Mouse (Mus musculus): ENCODE data around the gene Fbxw8. TPM values are rescaled to one million over a fixed set of nuclear protein-coding genes. Genes with fewer than 3 reads are reported as not detected.

Gene Fbxw8
- polyA plus RNA-seq, 1 experiment from 2014 or later: 35.0 TPM

DNA sequence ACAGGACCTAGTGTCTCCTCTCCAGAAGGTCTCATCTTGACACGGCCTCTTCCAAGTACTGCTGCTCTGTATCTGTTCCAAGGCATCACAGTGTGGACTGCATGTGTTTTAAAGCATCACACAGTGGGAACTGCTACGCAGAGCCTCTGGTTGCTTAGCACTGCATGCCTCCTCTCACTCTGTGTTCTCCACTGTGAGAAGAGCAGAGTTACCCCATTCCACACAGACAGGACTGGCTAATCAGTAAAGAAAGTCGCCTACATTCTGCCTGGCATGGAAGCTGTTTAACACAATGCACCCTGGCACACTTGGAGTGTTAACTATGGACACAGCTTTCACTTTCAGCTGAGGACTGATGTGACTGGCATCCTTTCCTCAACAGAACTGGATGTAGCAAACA is 58.9 kb downstream of the Fbxw8 start:
- H3K36me3 ChIP-seq (replicated peaks): peaks cover 77% of the 10 kb centered on the region
- H3K27ac ChIP-seq (replicated peaks): no peak overlapping the region
- DNase-seq (ENCODE audit: low spot score): no peak
- H3K4me1 ChIP-seq: peaks cover 25% of the 10 kb centered on the region
- H3K9me3 ChIP-seq: no peaks in the 10 kb centered on the region
- 88% methylated on average over 3 of the region's 3 CpGs for WGBS
- no peak overlapping the region for H3K4me3 ChIP-seq
- no peaks in the 10 kb centered on the region for H3K27me3 ChIP-seq (replicated peaks; ENCODE audit: low read depth, poor library complexity, severe bottlenecking)

DNA sequence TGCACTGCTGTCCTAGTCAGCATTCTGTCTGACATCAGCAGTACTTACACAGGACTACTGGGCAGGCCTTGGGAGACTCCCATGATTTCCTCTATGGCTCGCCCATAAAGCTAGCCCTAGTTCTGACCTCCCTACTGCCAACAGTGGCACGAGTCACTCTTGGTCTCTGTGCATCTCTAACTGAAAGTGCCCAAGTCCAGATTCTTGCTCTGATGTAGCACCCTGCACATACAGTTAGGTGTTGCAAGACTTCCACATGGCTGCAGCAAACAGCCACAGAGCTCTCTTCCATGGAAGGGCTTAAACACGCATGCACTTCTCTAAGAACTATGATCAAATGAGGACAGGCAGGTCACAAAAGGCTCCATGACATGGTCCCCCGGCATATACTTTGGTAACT is 59.4 kb downstream of the Fbxw8 start:
- no peaks in the 10 kb centered on the region for H3K9me3 ChIP-seq
- WGBS: 86% methylated on average over 4 of the region's 4 CpGs
- H3K27me3 ChIP-seq (replicated peaks; ENCODE audit: low read depth, poor library complexity, severe bottlenecking): no peaks in the 10 kb centered on the region
- H3K4me3 ChIP-seq: no peak overlapping the region
- no peak overlapping the region for H3K27ac ChIP-seq (replicated peaks)
- H3K36me3 ChIP-seq (replicated peaks): peaks cover 82% of the 10 kb centered on the region
- DNase-seq (ENCODE audit: low spot score): no peak
- H3K4me1 ChIP-seq: peaks cover 25% of the 10 kb centered on the region

DNA sequence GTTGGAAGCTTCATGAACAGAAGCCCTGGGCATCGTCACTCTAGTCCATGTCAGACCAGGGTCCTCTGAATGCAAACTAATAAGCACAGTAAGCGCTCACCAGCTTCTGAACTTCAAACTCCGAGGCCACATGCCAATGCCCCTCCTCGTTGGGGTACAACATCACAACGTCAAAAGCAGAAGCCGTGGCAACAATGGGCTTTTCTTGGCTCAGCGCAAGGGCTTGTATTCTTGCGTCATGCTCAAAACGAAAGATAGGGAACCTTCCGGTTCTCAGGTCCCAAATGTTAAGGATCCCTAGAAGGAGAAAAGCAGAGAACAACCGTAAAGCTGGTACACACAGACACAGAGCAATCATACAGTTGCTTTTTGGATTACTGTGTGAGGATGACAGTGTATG is 59.8 kb downstream of the Fbxw8 start:
- 92% methylated on average over 11 of the region's 11 CpGs for WGBS
- no peaks in the 10 kb centered on the region for H3K9me3 ChIP-seq

DNA sequence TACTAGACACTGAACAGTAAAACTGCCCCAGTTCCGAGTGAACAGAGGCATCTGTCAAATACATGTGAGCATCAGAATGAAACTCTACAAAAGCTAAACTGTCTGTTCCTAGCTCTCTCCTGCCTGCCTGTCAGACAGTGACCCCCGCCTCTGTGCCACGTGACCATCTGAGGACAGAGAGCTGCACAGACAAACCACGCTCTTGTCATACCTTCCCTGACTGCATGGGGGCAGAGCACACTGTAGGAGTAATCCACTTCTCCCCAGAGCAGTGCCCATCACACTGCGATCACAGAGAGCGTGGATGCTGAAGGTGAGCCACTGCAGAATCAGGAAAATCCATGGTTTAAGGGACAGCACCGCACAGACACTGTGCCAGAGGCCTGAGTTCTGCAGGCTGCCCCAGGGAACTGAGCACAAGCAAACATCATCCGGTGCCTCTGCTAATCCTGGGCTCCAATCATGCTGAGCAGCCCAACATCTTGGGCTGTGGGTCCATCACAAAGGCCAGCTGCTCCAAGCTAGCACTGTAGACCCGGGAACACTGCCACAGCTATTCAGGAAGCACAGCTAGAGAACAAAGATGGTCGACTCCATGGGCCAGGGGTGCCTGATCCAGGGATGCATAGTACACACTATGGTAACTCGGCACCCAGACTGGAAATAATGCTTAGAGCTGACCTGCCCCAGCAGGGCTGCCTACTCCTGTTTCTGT is 61.8 kb downstream of the Fbxw8 start:
- no peak overlapping the region for H3K27ac ChIP-seq (replicated peaks)
- no peaks in the 10 kb centered on the region for H3K27me3 ChIP-seq (replicated peaks; ENCODE audit: low read depth, poor library complexity, severe bottlenecking)
- H3K36me3 ChIP-seq (replicated peaks): peaks cover 88% of the 10 kb centered on the region
- peaks cover 15% of the 10 kb centered on the region; the same call in 1 of the 2 replicates for H3K4me1 ChIP-seq
- no peak overlapping the region for H3K4me3 ChIP-seq
- 80% methylated on average over 11 of the region's 11 CpGs for WGBS
- DNase-seq (ENCODE audit: low spot score): no peak
- H3K9me3 ChIP-seq: no peaks in the 10 kb centered on the region

More for the DNA sequence above, 59.8 kb downstream of the Fbxw8 start:
- Histone ChIP-seq H3K27me3 (replicated peaks; ENCODE audit: low read depth, poor library complexity, severe bottlenecking) (no peaks in the 10 kb centered on the region), H3K4me1 (peaks cover 22% of the 10 kb centered on the region), H3K36me3 (replicated peaks) (peaks cover 83% of the 10 kb centered on the region), H3K4me3 (no peak overlapping the region), H3K27ac (replicated peaks) (no peak overlapping the region)
- DNase-seq (ENCODE audit: low spot score): no peak

DNA sequence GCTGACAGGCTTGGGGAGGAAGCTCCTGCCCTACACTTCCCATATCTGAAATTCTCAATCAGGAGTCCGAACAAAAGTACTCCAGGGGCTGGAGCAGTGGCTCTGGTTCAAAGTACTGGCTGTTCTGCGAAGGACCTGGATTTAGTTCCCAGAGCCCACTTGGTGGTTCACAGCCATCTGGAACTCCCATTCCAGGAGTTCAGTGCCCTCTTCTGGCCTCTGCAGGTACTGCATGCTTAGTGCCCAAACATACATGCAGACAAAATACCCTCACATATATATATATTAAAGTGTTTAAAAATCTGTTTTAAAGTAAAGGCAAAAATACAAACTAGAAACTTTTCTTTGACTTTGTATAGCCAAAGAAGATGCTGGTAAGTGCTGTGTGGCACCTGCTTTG is 64.4 kb downstream of the Fbxw8 start:
- peak; percentile 60 for DNase-seq (ENCODE audit: low spot score)
- Histone ChIP-seq H3K27ac (replicated peaks) (no peak overlapping the region), H3K4me1 (peaks cover 34% of the 10 kb centered on the region), H3K36me3 (replicated peaks) (peaks cover 85% of the 10 kb centered on the region), H3K27me3 (replicated peaks; ENCODE audit: low read depth, poor library complexity, severe bottlenecking) (no peaks in the 10 kb centered on the region), H3K4me3 (no peak overlapping the region), H3K9me3 (no peaks in the 10 kb centered on the region)
- WGBS: 93% methylated on average over 2 of the region's 2 CpGs

DNA sequence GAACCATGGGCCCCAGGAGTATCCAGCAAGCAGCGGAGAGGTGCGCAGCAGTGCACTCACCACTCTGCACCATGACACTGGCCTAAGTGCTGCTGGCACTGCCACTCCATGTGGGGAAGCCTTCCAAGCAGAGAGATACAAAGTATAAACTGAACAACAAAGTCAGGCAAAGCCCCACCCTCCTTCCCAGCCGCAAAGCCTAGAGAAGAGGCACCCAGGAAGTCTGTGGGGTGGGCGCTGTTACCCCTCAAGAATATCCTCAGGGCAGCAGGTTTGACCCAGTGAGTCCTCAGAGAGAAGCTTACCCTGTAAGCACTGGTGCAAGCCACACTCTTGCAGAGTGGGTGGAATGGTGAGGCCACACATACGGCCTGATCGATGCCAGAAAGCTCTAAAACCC is 65.2 kb downstream of the Fbxw8 start:
- H3K36me3 ChIP-seq (replicated peaks): peaks cover 83% of the 10 kb centered on the region
- no peaks in the 10 kb centered on the region for H3K27me3 ChIP-seq (replicated peaks; ENCODE audit: low read depth, poor library complexity, severe bottlenecking)
- no peaks in the 10 kb centered on the region for H3K9me3 ChIP-seq
- DNase-seq (ENCODE audit: low spot score): no peak
- H3K4me3 ChIP-seq: no peak overlapping the region
- H3K4me1 ChIP-seq: peaks cover 41% of the 10 kb centered on the region
- 93% methylated on average over 6 of the region's 6 CpGs for WGBS
- H3K27ac ChIP-seq (replicated peaks): no peak overlapping the region

DNA sequence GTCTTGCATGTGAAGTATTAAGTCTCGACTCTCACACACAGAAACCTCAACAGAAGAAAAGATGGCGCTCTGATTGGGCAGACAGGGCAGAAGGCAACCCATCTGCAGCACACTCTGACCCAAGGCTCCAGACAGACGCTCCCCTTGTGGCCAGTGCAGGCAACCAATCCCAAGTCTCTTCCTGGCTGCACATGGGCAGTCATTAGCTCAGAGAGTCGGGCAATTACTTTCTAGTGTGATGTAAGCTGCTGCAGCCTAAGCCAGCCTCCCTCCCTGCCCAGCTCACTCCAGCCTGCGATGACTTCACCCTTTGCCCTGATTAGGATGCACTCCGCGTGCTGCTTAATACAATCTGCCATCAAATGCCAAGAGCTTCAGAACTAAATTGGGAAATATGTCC is 66.2 kb downstream of the Fbxw8 start:
- peaks cover 82% of the 10 kb centered on the region for H3K36me3 ChIP-seq (replicated peaks)
- no peak overlapping the region for H3K4me3 ChIP-seq
- DNase-seq (ENCODE audit: low spot score): peak; percentile 56
- peaks cover 51% of the 10 kb centered on the region for H3K4me1 ChIP-seq
- no peaks in the 10 kb centered on the region for H3K9me3 ChIP-seq
- no peaks in the 10 kb centered on the region for H3K27me3 ChIP-seq (replicated peaks; ENCODE audit: low read depth, poor library complexity, severe bottlenecking)
- H3K27ac ChIP-seq (replicated peaks): no peak overlapping the region; the same call in 1 of the 2 replicates
- 60% methylated on average over 7 of the region's 7 CpGs for WGBS

DNA sequence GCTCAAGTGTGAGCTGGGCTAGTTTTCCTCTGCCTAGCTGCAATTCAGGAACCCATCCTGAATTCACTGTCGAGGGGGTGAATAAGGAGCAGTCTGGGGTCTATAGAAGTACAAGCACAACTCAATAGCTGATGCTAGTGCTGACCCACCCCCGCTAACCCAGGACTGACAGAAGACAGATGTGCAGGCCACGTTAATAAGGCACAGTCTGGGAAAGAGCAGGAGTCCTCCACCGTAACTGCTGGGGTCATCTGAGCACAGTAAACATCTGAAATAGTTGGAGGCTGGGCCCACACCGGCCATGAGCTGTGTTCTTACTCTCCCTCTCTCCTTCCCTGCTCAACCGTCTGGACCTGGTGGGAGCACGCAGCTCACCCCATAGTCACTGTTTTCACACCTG is 68.3 kb downstream of the Fbxw8 start:
- no peaks in the 10 kb centered on the region for H3K27me3 ChIP-seq (replicated peaks; ENCODE audit: low read depth, poor library complexity, severe bottlenecking)
- H3K36me3 ChIP-seq (replicated peaks): peaks cover 64% of the 10 kb centered on the region
- peaks cover 73% of the 10 kb centered on the region for H3K4me1 ChIP-seq
- no peak overlapping the region for H3K4me3 ChIP-seq
- H3K27ac ChIP-seq (replicated peaks): peak overlapping the region; percentile 66
- peak; percentile 57 for DNase-seq (ENCODE audit: low spot score)
- WGBS: 40% methylated on average over 7 of the region's 7 CpGs
- no peaks in the 10 kb centered on the region for H3K9me3 ChIP-seq

DNA sequence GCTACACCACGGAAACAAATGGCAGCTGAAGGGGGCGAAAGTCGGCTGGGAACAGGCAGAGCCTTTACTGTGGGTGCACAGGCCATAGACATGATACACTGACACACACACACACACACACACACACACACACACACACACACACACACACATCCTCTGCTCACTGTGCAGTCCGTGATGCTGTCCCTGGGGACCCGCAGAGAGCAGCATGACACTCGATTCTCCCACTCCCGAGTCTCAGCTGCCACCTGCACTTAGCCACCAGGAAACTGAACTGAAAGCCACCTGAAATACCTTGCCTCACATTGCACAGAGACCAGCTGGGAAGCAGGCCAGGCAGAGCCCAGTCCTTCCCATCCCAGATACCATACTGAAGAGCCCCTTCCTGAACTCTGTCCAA is 70.0 kb downstream of the Fbxw8 start:
- WGBS: 70% methylated on average over 7 of the region's 7 CpGs
- 0 out of 2 replicates have a peak overlapping the region, but pooled peaks have one; percentile 66 for H3K27ac ChIP-seq (replicated peaks)
- H3K9me3 ChIP-seq: no peaks in the 10 kb centered on the region
- H3K4me1 ChIP-seq: peaks cover 84% of the 10 kb centered on the region
- H3K4me3 ChIP-seq: no peak overlapping the region
- DNase-seq (ENCODE audit: low spot score): no peak
- H3K27me3 ChIP-seq (replicated peaks; ENCODE audit: low read depth, poor library complexity, severe bottlenecking): no peaks in the 10 kb centered on the region
- H3K36me3 ChIP-seq (replicated peaks): peaks cover 59% of the 10 kb centered on the region

DNA sequence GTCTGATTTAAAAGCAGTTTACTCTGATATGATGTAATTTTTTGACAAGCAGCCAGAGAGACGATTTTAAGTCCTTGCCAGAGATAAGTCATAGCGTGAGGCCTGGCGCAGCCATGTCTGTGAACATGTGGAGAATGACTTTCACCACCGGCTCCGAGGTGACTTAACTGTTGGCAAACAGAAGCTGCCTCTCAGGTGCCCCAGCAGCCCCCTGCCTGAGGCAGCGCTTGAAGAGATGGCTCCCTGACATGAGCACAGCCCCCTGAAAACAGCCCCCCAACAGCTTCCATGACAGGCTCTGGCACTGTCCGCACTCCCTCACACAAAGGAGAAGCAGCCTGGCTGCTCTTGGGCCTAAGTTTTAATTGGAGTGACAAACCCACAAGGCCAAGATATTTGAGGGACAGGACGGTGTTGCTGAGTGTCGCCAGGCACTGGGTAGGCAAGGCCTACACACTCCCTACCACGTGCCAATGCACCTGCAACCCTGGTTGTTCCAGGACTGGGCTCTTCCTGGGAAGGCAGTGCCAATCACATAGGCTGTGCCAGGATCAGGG is 71.0 kb downstream of the Fbxw8 start:
- DNase-seq (ENCODE audit: low spot score): no peak
- Histone ChIP-seq H3K36me3 (replicated peaks) (peaks cover 55% of the 10 kb centered on the region), H3K27me3 (replicated peaks; ENCODE audit: low read depth, poor library complexity, severe bottlenecking) (no peaks in the 10 kb centered on the region), H3K4me1 (peaks cover 82% of the 10 kb centered on the region), H3K4me3 (no peak overlapping the region), H3K27ac (replicated peaks) (peak overlapping the region; percentile 68), H3K9me3 (no peaks in the 10 kb centered on the region)
- 86% methylated on average over 10 of the region's 10 CpGs for WGBS

DNA sequence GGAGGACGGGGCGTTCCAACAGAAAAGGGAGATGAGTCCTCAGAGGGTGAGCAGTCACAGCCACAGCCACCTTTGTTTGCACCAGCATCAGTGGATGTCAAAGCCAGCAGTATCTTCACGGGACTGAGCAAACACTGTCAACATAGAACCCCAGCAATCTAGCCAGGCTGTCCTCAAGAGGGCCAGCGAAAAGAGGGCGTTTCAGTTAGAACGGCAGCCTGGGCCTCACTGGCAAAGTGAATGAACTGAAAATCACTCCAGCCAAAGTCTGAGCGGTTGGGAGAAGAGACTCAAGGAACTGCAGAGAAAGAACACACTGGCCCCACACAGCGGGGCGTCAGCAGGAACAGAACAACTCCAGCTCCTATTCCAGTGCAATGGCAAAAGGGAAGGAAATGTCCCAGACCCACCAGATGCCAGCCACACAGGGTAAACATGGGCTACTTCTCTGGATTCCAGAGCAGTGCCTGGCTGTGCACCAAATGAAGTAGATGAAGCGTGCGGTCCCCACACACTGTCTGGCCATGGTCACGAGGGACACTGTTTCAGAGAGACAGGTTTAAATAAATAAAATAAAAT is 72.1 kb downstream of the Fbxw8 start:
- H3K27me3 ChIP-seq (replicated peaks; ENCODE audit: low read depth, poor library complexity, severe bottlenecking): no peaks in the 10 kb centered on the region
- WGBS: 73% methylated on average over 12 of the region's 12 CpGs
- H3K4me3 ChIP-seq: no peak overlapping the region
- H3K4me1 ChIP-seq: peaks cover 77% of the 10 kb centered on the region
- H3K9me3 ChIP-seq: no peaks in the 10 kb centered on the region
- H3K36me3 ChIP-seq (replicated peaks): peaks cover 55% of the 10 kb centered on the region
- no peak for DNase-seq (ENCODE audit: low spot score)
- H3K27ac ChIP-seq (replicated peaks): peak overlapping the region; percentile 19

DNA sequence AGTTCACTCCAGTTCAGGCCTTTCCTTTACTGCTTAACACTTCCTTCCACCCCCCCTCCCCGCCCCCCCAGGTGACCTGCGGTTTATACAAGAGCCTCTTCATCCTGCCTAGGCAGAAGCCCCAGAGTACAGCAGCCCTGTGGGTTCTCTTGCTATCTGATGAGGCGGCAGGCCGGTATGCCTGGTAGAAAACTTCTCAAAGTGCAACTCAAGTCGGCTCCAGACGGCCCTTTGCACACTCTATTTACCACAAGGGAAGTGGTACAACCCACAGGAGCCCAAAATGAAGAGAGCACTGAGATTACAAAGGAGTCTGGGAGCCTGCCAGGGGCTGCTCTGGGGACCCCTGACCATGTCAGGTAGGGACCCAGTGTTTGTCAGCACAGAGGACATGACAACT is 73.3 kb downstream of the Fbxw8 start:
- 74% methylated on average over 6 of the region's 6 CpGs for WGBS
- no peak overlapping the region for H3K4me3 ChIP-seq
- no peaks in the 10 kb centered on the region for H3K9me3 ChIP-seq
- H3K27ac ChIP-seq (replicated peaks): peak overlapping the region; percentile 19
- peaks cover 61% of the 10 kb centered on the region for H3K36me3 ChIP-seq (replicated peaks)
- peaks cover 66% of the 10 kb centered on the region for H3K4me1 ChIP-seq
- no peak for DNase-seq (ENCODE audit: low spot score)
- no peaks in the 10 kb centered on the region for H3K27me3 ChIP-seq (replicated peaks; ENCODE audit: low read depth, poor library complexity, severe bottlenecking)

DNA sequence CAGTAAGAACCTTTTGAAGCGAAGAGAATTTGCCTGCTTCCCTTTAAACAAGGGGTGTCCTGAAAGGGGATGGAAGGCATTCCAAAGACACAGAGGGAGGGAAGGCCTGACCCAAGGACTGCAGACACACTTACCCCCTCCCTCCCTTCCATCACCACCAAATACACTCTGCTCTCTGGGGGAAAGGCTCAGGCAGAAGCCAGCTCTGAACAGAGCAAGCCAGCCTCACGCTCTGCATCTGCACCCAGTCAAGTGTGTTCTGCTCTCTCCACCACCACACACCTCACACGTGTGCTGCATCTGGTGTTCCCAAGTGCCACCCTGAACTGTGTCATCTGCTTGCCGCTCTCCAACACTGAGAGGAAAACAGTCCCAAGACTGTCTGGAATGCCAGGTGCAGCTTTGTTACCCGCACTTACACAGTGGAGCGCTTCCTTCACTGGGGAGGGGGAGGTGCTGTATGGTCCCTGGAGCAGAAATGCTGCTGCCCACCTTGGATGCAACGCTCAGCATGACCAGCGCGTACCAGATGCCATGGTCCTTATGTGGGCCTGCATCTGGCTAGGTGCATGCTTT is 73.8 kb downstream of the Fbxw8 start:
- Histone ChIP-seq H3K4me1 (peaks cover 61% of the 10 kb centered on the region), H3K9me3 (no peaks in the 10 kb centered on the region), H3K4me3 (no peak overlapping the region), H3K36me3 (replicated peaks) (peaks cover 66% of the 10 kb centered on the region), H3K27ac (replicated peaks) (peak overlapping the region; percentile 19; the same call in 1 of the 2 replicates), H3K27me3 (replicated peaks; ENCODE audit: low read depth, poor library complexity, severe bottlenecking) (no peaks in the 10 kb centered on the region)
- DNase-seq (ENCODE audit: low spot score): no peak
- WGBS: 76% methylated on average over 9 of the region's 9 CpGs

Measured in embryonic facial prominence, embryonic 10.5 days (tissue).